Mouse (Mus musculus) CD8-positive naive resting alpha-beta T cell, adult 2 months (primary cell): ENCODE measurements around the gene Zfp1.

Source experiments
- DNase-seq, 2 experiments: peaks; one replicate each; pipeline ENCODE4 v3.0.0; 2022; ENCODE audit warnings: low read depth in 2 of 2, low spot score in 2 of 2

The Zfp1 gene

DNA sequence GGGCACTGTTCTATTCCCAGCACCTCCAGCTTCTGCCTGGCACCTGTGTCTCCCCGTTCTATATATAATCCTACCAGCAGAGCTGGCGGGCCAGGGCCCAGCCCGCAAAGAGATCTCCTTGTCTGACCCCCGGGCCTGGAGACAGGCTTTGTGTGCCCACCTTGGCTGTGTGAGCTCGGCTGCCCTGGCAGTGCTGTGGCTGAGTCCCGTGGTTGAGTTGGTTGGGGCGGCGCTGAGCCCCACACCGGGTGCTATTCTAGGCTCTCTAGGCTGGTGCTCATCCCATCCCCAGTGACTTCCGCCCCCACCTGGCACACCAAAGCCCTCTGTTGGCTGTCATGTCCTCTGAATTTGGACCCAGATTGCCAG, 18.4 kb upstream of the Zfp1 start:
- no peak for DNase-seq

DNA sequence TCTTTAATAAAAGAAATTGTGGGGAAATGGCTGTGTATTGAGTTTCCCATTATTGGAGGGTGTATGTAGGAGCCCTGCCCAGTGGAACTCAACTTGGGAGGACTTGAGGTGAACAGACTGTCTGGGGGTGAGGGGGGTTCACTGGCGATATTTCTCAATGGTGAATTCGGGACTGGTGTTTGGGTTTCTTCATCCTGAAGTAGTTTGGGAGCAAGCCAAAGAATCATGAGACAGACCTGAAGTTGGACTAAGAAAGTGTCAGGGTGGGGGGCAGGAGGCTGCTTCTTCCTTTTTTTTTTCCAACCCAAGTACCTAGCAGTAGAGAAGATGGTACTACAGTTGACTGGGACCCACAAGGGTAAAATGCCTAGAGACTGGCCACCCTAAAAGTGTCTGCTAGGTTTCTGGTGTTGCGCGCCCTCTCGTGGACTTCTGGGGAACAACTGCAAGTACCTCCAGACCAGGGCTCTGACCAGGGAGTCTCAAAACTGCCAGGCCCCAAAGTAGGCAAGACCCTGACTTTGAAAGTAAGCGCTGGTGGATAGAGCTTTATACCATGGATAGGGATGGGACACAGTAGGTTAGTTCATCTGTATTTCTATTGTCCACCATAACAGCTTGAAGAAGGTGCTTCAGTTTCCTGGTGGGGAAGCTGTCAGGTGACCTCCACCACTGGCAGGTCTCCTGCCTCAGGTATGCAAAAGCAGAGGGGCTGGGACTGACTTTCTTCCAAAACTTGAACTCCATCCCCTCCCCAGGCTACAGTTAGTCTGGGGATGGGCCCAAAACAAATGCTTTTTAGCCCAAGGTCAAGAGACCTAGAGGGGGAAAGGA, 17.3 kb upstream of the Zfp1 start:
- peak; percentile 56 to 59 for DNase-seq

DNA sequence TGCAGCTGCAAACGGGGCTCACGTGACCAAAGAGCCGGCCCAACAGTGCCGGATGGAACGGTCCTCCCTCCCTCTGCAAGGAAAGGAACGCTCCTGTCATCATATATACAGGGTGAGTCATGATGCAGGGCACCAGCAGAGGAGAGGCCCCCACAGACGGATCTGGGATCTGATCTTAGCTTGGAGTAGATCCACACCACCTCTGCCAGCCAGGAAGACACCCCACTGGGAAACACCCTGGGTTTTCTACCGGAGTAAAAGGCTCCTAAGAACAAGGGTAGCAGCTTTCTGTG, 16.7 kb upstream of the Zfp1 start:
- no peak for DNase-seq

DNA sequence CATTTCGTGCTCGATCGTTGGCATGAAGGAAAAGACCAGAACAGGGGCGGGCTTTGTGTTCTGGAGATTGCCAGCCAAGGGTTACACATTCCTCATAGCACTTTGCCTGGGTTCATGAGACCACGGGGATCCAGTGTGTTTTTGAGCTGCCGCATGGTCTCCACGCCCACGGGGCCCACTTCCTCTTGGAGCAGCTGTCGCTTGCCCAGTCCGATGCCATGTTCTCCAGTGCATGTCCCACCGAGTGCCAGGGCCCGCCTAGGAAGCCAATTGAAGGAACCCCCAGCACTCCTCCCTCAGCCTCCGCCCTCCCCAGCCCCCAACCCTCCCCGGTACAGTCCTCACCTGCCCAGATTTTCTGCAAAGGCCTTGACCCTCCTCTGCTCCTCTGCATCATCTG, 16.3 kb upstream of the Zfp1 start:
- no peak for DNase-seq

DNA sequence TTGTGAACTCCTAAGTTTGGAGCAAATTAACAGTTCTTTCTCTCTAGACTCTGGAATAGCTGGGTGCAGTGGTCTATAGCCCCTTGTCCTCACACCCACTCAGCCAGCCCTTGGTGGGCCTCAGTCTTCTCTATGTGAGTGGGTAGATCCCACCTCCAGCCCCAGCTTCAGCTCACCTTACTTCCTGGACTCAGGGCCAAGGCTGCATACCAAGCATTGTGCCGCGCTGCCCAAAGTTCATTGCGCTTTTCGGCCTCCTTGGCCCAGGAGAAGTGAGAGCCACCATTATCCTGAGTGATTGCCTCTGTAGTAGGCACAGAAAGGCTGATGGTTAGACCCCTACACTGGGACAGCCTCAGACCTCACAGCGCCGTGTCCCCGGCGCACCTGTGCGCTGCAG, 15.3 kb upstream of the Zfp1 start:
- no peak for DNase-seq

DNA sequence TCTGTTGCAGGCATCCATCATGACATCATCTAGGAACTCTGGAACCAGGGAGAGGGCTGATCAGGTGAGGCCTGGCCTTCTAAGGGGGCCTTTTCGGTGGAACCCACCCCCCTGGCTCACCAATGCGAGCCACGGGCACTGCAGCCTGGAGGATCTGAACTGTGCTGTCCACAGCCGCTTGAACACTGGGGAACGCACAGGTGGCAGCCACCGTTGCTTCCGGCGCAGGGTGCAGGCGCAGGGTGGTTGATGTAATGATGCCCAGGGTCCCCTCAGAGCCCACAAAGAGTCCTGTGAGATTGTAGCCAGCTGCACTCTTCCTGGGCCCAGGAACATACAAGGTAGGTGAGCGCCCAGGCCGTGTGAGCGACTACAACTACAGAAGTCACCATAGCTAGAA, 14.8 kb upstream of the Zfp1 start:
- DNase-seq = no peak

DNA sequence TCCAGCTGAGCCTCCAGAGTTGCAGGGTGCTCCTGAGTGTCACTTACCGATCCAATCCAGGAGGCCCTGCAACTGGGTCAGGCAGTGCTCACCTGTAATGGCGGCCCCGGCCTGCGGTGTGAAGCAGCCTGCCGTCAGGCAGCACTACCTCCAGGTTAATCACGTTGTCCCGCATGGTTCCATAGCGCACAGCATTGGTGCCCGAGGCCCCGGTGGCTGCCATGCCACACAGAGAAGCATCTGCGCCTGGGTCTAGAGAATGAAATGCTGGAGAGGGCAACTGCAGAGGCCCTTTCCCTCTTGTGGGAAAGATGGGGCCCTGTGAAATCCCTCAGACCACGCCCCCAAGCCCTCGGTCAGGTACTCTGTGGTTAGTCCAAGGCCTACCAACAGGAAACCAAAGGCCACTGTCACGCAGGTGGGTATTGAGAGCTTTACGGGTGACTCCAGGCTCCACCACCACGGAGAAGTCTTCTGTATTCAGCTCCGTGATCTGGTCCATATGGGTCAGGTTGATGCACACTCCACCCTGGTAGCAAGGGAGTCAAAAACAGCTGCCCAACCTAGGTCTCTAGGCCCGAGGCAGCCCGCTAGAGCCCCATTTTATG, 14.2 kb upstream of the Zfp1 start:
- no peak for DNase-seq

DNA sequence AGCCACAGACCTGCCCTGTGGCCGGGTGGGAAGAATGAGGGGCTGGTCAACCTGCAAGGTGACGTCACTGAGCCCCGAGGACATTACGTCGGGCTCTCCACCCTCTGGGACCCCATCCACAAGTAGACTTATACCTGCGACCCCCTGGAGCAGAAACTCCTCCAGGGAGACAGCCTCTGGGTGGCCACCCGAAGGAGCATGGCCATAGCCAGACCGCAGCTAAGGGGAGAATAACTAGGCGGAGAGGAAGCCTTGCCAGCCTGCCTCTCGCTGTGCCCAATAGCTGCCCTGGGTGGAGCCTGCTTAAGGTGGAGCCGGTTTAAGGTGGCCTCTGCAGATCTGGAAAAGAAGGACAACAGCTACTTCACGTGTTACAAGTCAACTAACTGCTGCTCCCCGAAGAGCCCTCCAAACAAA, 13.1 kb upstream of the Zfp1 start, which contains the start of gene Ldhd:
Ldhd (minus strand) TSS at position 270 of the 417 bp plus-strand sequence.
- no peak for DNase-seq

DNA sequence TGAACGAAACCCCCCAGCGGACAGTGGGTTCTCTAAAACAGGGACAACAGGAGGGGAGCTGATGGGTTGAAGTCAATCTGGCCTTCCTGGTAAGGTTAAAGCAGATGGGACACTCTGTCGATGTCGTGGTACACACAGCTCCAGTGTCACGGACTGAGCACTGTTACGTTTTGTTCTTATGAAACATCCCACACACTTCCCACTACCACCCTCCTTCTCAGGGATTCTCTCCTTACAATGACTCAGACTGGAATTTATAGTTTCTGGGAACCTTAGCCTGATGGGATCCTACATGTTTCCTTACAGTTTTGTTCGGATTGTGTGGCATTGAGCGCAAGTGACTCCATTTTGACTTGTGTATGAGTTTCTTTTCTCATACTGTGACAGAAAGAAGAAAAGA, 11.6 kb upstream of the Zfp1 start:
- no peak for DNase-seq

DNA sequence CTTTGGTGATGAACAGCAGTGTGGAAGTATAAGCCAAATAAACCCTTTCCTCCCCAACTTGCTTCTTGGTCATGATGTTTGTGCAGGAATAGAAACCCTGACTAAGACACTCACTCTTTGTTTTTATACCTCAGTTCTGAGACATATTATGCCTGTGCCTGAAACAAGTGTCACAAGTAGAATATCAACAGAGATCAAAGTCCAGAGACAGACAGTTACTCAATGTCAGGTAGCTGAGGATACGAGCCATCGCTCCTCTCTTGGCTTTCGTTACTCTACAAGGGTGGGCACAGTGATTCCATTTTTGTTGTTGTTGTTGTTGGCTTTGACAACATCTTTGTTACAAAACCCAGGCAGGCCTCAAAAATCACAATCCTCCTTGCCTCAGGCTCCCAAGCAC, 10.2 kb upstream of the Zfp1 start:
- no peak for DNase-seq

DNA sequence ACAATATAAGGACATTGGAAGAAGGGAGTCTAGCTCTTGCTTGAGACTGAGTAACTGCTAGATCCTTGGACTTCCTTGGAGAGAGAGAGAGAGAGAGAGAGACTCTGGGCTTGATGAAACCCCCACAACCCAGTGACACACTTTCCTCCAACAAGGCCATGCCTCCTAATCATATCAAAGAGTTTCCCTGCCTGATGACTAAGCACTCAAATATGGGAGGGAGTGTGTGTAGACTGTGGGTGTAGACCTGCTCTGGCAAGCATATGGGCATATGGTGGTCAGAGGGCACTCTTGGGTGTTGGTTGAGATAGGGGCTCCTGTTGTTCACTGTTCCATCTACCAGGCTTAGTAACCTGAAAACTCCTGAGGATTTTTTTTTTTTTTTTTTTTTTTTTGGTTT, 5.1 kb upstream of the Zfp1 start:
- DNase-seq = no peak

DNA sequence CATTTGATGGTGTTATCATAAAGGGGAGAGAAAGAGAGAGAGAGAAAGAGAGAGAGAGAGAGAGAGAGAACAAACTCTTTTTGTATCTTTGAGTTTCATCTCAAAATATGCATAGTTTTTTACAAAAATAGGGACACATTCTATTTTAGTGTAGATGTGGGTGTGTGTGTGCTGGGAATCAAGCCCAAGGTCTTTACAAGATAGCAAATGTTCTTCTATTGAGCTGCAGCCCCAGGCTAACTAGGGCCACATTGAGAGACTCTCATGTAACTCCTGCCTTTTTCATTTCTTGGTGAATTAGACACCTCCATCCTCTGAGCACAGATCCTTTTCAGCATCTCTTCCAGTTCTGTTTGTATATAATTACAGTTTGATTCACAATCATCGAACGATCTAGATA, 2.1 kb upstream of the Zfp1 start:
- DNase-seq = no peak

DNA sequence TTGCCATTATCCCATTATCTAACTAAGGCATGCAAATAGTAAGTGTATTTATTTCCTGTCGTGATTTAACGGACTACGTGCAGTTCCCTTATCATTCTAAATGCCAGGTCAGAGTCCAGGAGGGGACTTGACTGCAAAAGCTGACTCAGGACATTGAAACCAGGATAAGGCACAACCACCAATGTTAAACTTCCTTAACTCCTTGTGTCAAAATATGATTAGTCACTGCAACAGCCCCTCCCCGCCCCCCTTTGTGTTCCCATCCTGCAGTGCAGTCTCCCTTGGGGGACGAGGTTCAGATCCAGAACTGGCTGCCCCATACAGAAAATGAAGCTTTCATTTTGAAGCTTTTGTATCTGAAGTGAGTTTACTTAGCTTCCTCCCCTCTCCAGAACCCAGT, 705 bp upstream of the Zfp1 start:
- DNase-seq = no peak

DNA sequence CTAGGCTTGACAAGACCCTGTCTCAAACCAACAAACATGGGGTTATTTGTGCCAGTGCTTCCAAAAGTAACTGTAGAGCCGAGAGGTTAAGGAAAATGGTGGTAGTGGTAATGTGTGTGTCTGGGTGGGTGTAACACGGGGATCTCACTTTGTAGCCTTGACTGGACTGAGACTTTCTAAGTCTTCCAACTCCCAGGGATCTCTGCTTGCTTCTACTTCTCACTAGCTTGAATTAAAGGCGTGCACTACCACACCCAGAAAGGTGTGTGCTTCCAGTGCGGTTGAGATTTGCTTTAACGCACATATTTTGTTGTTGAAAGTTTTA, 300 bp upstream of the Zfp1 start:
- DNase-seq = no peak

DNA sequence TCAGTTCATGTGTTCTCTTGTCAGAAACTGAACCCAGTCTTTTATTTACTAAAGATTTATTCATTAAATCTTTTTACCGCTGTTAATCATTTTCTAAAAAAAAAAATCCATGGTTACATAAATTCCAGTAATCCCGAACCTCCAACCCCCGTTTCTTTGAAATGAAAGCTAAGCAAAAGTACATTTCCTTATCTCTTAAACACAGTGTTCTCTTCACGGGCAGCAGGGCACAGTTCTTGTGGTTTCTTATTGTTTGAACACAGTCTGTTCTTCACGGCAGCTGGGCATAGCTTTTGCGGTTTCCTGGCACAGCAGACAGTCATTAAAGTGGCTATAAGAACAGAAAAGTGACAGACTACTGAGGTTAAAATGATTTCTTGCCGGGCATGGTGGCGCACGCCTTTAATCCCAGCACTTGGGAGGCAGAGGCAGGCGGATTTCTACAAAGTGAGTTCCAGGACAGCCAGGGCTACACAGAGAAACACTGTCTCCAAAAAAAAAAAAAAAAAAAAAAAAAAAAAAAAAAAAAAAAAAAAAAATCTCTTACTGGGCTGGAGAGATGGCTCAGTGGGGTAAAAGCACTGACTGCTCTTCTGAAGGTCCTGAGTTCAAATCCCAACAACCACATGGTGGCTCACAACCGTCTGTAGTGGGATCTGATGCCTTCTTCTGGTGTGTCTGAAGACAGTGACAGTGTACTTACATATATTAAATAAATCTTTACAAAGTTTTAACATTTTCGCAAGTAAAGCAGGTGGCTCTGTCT, 1.3 kb downstream of the Zfp1 start:
- peak; percentile 60 to 64 for DNase-seq

DNA sequence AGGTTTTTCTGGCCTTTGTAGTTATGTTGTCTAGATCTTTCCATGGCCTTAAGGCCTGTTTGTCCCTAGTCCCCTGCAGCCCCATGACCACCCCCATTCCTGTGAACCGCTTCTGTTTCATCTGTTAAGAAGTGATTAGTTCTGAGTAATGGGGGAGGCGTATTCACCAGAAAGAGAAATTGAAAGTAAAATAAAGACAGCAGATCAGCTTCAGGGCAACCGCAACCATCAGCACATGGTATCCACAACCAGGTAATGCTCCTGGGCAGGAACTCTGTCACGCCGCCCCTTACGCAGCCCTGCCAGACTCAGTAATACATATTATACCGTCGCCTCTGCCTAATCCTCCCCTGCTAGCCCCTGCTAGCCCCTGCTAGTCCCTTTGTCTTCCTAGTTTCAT, 2.5 kb downstream of the Zfp1 start:
- DNase-seq = peak; percentile 20 to 49

DNA sequence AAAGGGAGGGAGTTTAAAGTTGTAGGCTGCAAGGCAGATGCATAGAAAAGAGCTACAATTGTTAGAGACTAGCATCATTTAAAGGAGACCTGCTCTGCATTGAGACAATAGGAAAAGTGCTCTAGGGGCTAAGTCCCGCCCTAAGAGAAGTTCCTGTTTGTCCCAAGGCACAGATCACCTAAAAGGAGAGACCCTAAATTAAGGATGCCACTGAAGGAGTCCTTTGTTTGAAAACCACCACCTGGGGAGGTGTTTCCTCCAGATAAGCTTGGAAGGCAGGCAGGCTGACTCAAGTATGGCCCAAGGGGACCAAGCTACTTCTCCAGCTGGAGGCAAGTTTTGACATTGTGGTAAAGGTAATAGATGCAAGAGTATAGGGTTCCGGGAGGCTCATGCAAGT, 5.6 kb downstream of the Zfp1 start:
- no peak for DNase-seq

DNA sequence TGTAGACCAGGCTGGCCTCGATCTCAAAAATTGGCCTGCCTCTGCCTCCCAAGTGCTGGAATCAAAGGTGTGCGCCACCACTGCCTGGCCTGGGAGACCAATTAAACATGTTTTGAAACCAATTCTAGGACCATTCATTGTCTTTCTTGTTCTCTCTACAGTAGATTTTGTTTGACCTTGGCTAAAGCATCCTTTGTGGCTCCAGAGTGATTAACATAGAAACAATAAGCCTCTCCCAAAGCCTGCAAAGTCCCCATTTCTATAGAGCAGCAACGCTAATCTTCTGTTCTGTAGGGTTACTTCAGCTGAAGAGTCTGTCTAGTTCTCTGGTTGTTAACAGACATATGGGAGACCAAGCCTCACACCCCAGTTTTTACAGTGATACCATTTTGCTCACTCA, 7.5 kb downstream of the Zfp1 start:
- no peak for DNase-seq

DNA sequence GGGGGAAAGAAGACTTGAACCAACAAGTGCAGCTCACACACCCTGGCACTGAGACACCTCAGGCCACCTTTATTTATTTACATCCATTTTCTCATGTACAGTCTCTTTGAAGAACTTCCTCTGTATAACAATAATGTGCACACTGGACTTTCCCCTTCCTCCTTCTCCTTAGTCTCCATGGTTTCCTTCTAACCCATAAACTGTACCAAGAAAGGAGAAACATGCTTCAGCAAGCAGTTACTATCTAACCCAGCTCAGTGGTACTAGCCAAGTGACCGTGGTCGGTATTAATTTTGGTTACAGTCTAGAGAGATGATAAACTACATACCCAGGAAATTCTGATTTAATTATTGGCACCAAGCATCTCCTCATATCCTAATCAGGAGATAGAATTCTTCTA, 10.3 kb downstream of the Zfp1 start:
- DNase-seq = no peak

DNA sequence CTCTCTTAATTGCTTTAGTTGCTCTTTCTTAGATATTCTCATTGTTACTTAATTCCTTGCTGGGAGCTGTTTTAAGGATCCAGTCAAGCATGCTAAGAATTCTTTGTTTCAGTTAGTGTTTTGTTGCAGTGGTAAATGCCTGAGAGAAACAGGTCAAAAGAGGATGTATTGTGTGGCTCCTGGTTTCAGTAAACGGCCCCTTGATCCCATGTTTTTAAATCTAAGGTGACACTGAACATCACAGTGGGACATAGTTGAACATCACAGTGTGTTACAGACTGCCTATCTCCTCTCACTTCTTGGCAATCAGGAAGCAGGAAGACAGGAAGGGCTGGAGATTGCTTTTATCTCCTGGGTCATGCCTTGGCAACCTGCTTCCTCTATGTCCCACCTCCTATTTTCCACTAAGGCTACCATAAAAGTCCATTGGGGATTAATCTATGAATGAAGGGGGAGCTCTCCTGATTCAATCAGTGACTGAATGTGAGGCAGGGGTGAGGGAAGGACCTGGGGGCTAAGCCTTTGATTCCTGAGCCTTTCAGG, 14.2 kb downstream of the Zfp1 start:
- no peak for DNase-seq

DNA sequence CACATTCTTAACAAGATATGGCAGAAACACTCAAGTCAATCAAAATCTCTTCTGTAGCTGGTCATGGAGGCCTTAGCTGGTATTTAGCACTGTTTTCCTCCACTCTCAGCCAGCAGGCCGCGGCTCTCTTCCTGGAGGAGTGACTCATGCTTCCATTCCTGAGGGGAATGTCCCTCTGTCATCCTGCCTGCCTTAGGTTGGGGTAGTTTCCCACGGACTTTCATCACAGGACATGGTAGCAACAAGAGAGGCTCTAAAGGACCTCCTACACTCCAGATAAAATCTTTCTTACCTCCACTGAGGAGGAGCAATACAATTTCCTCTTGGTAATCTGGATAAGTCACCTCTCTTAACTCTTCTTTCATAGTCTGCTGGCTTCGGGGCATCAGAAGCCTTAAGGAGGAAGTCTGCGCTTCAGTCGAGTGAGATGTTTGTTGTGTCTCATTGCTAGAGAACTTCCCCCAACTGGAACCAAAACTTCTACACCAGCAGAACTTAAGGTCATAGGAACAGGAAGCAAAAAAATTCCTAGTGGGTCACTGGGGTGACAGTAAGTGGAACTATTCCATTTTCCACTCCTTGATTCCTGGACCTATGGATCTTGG, 15.7 kb downstream of the Zfp1 start:
- no peak for DNase-seq

DNA sequence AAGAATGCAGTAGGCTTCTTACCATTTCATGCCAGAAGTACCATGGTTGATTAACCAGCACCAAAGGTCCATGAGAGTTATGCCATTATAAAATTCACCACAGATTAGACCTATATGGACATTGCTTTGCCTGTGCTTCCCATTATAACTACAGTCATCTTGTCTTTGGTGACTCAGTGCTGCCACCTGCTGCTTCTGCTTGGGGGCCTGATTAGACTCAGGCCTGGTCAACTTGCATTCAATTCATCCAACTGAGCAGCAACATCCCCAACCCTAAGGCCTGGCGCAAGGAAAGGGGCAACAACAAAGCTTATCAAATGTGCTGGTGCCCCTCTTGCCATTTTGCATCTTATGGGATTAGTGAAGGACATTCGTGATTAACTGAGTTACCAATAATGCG, 19.3 kb downstream of the Zfp1 start:
- DNase-seq = peak in 1 of 2 experiments; percentile 36
